Mouse (Mus musculus) spleen, postnatal 4 days (tissue): ENCODE data around the gene Chst13.

Experiments used
- DNase-seq, 2 experiments: peaks; one replicate each; pipeline ENCODE4 v3.0.0; 2022; ENCODE audit warnings: low spot score in 2 of 2

Chst13 gene

GRCm38 (mm10) chr6:90324991-90325390 lies at the start of gene Chst13:
Gene Chst13, minus strand, starts transcription at chr6:90325185.
- no peak for DNase-seq

GRCm38 (mm10) chr6:90374647-90375046 lies 49.7 kb upstream of the Chst13 start:
- DNase-seq, result peak; percentile 62 to 68

GRCm38 (mm10) chr6:90369725-90370553 lies 45.0 kb upstream of the Chst13 start:
- DNase-seq, result peak; percentile 26 to 76

DNA sequence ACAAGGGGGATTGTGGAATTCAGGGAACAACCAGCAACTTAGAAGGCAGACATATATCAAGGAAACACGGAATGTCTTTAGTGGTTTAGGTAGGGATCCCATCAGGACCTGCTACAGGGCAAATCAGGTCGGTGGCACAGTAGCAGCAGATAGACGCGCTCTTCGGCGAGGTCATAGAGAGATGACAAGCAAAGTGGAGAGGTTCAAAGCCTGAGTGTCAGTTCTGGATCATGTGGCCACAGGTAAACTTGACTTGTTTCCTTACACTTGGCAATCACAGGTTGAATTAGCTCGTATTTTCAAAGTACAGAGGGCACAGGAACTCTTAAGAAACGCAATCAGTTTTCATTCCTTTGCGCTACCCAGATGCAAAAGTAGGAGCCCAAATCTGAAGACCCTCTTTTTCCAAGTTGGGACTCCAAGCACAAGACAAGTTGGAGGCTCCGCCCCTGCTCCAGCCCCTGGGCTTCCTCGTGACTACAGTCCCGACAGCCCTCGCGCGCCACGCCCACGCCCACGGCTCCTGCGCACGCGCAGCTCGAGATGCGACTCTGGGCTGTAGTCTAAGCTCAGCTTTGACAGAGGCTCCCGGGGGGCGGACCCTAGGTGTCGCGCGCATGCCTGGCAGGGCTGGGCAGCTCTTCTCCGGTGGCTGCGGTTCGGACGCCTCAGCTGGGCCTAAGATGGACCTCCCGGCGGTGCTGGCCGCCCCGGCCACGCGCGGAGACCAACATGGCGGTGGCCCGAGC lies 44.2 kb upstream of the Chst13 start, which contains the start of gene Zxdc:
Gene Zxdc (plus strand): TSS at position 517 of the 749 bp plus-strand sequence.
- DNase-seq, result peak; percentile 96 to 98

GRCm38 (mm10) chr6:90363301-90363700 lies 38.3 kb upstream of the Chst13 start:
- DNase-seq, result no peak

- no peak for DNase-seq
Observed at GRCm38 (mm10) chr6:90360922-90361614, 36.1 kb upstream of the Chst13 start.

GRCm38 (mm10) chr6:90360024-90360781 lies 35.2 kb upstream of the Chst13 start:
- DNase-seq, result no peak

GRCm38 (mm10) chr6:90359445-90359844 lies 34.5 kb upstream of the Chst13 start:
- DNase-seq, result no peak

GRCm38 (mm10) chr6:90358142-90358541 lies 33.2 kb upstream of the Chst13 start:
- no peak for DNase-seq

GRCm38 (mm10) chr6:90350011-90350410 lies 25.0 kb upstream of the Chst13 start:
- no peak for DNase-seq

DNA sequence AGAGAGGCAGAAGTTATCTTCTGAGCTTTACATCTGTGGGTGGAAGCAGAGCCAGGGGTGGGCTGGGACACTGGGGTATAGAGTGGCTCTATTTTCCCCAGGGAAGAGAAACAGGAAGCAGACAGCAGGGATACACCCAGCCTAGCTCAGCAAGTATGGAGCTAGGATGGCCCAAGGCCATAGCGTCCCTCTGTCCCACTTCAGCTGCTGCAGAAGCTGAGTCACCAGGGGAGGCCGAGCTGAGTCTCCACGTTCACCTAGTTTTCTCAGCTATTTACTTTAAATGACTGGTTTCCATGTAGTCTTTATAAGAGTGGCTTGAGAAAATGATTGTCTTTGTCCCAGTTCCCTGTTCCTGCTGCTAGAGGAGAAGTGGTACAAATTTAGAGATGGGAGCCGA lies 23.5 kb upstream of the Chst13 start:
- no peak for DNase-seq

GRCm38 (mm10) chr6:90347183-90347582 lies 22.2 kb upstream of the Chst13 start:
- DNase-seq, result no peak

DNA sequence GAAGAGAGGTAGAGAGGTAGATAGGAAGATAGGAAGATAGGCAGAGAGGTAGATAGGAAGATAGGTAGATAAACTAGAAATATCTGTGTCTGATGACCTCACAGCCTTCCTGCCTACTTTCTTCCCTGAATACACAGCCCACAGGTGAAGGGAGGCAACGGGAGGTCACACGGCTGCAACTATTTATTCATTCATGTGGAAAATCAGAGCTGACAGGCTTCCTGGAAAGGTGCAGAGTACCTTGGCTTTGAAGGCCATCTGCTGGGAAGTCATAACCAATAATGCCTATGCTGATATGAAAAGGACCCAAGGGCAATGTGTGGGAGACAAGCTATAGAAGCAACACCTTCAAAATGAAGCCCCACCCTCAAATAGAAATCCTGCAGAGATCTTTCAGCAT lies 17.4 kb upstream of the Chst13 start:
- no peak for DNase-seq

- no peak for DNase-seq
Observed at GRCm38 (mm10) chr6:90334244-90334643, 9.3 kb upstream of the Chst13 start.

GRCm38 (mm10) chr6:90332561-90333425 lies 7.8 kb upstream of the Chst13 start, which contains the start of gene Uroc1:
Gene Uroc1, plus strand, starts transcription at chr6:90333284.
- no peak for DNase-seq

DNA sequence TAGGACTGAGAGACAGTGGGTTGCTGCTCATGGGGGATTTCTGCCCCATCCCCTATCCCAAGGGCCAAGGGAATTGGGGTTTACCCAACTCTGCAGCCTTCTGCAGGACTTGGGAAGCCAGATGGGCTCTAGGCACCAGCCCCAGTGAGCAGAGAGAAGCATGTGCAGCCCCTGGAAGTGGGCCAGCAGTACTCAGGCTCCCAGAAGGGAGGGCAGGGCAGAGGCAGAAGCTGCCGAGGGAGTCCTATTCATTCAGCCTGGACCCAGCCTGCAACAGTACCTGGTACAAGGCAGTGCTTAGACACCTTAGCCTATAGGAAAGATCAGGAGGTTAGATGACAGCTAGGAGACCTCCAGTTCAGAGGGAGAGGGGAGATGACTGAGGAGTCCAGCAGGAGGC lies 5.0 kb upstream of the Chst13 start:
- no peak for DNase-seq

- no peak for DNase-seq
Observed at GRCm38 (mm10) chr6:90327670-90328069, 2.7 kb upstream of the Chst13 start.

- DNase-seq, result no peak
Observed at GRCm38 (mm10) chr6:90324463-90324862, 522 bp downstream of the Chst13 start.

DNA sequence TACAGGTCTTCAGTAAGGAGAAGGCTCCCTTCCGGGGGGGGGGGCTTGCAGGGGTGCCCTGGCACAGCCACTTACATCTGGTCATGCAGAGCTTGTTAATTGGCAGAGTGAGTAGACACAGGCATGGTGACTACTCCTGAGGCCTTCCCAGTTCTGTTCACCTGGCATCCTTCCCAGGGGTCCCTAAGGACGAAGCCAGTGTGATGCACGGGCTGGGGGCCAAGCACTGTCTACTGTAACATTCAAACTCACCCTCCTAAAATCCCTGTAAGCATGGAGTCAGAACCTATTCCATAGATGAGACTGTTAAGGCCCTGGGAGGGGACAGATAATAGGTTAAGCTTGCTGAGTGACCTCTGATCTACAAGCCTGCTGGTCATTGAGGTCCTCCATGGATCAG lies 959 bp downstream of the Chst13 start:
- no peak for DNase-seq

- DNase-seq, result no peak
Observed at GRCm38 (mm10) chr6:90321811-90322210, 3.2 kb downstream of the Chst13 start.
